Comparison of ENCODE assay signal across 10 mouse cellular contexts in the genomic region with DNA sequence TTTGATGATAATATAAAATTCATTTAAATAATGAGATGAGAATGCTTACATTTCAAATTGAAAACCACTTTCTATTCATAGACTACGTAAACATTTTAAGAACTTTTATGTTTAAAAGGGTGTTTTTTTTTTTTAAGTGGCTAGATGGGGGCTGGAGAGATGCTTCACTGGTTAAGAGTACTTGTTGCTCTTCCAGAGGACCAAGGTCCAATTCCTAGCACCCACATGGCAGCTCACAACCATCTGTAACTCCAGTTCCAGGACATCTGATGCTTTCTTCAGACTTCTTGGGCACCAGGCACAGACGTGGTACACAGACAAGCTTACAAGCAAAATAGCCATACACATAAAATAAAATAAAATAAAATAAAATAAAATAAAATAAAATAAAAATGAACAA.
DNase-seq lines count a peak whose midpoint lies in the region; ATAC-seq and TF ChIP-seq lines count a peak whose summit lies in the region.
"Had no signal": no experiment of that assay in that cellular context is flagged by ENCODE, and none has a peak within 500 bp of the region (broad histone marks: within the 10 kb centered on the region; RNA-seq: fewer than 3 reads in every experiment).

No protein-coding gene starts in this region.

- H3K36me3 ChIP-seq in midbrain, embryonic 11.5 days (ENCODE audit: control insufficient read depth, insufficient read depth, low read length) = 0 out of 2 replicates have a peak, but pooled peaks cover 2% of the 10 kb centered on the region
- peaks cover 18% of the 10 kb centered on the region for H3K36me3 ChIP-seq in midbrain, embryonic 10.5 days
- peaks cover 10% of the 10 kb centered on the region; the same call in 1 of the 2 replicates for H3K36me3 ChIP-seq in forebrain, embryonic 15.5 days
- H3K36me3 ChIP-seq in midbrain, embryonic 12.5 days = peaks cover 11% of the 10 kb centered on the region
- H3K36me3 ChIP-seq: liver, embryonic 13.5 days had no signal

- no peaks in the 10 kb centered on the region for H3K27me3 ChIP-seq in midbrain, embryonic 11.5 days (ENCODE audit: control insufficient read depth, insufficient read depth, low read length)
- H3K27me3 ChIP-seq in midbrain, embryonic 10.5 days (ENCODE audit: low read depth, poor library complexity, severe bottlenecking) = peaks cover 42% of the 10 kb centered on the region
- no peaks in the 10 kb centered on the region for H3K27me3 ChIP-seq in forebrain, embryonic 15.5 days
- no peaks in the 10 kb centered on the region for H3K27me3 ChIP-seq in midbrain, embryonic 12.5 days

- no peak for TF ChIP-seq POLR2A in olfactory bulb, adult 2 months (IDR thresholded peaks at IDR 0.05; ENCODE audit: insufficient read depth, low read depth, low read length)

- DNase-seq in midbrain, embryonic 11.5 days (ENCODE audit: low spot score, missing footprints) = peak; percentile 89
- DNase-seq in midbrain, embryonic 10.5 days (ENCODE audit: low spot score) = no peak
- no peak for DNase-seq in left cerebral cortex, adult 11 months (ENCODE audit: low spot score)
- DNase-seq in ovary, postnatal 14 days (ENCODE audit: low spot score) = no peak
- DNase-seq: liver, embryonic 13.5 days; right cerebral cortex, postnatal 25 days had no signal

- ATAC-seq in midbrain, embryonic 11.5 days (ENCODE audit: low FRiP score) = no peak
- ATAC-seq in forebrain, embryonic 15.5 days (replicated peaks) = no peak
- ATAC-seq in midbrain, embryonic 12.5 days (ENCODE audit: low FRiP score, low read depth) = no peak

- H3K4me1 ChIP-seq in midbrain, embryonic 11.5 days (ENCODE audit: control insufficient read depth, insufficient read depth, low read length) = peaks cover 16% of the 10 kb centered on the region
- H3K4me1 ChIP-seq in midbrain, embryonic 10.5 days = peaks cover 66% of the 10 kb centered on the region
- peaks cover 50% of the 10 kb centered on the region for H3K4me1 ChIP-seq in forebrain, embryonic 15.5 days
- peaks cover 31% of the 10 kb centered on the region for H3K4me1 ChIP-seq in midbrain, embryonic 12.5 days
- peaks cover 6% of the 10 kb centered on the region; the same call in 1 of the 2 replicates for H3K4me1 ChIP-seq in olfactory bulb, adult 2 months (ENCODE audit: control insufficient read depth, insufficient read depth, low read length)
- H3K4me1 ChIP-seq: liver, embryonic 13.5 days had no signal

- H3K4me3 ChIP-seq in midbrain, embryonic 11.5 days (ENCODE audit: low read depth, low read length) = no peak overlapping the region
- H3K4me3 ChIP-seq in midbrain, embryonic 10.5 days = no peak overlapping the region
- no peak overlapping the region for H3K4me3 ChIP-seq in forebrain, embryonic 15.5 days
- H3K4me3 ChIP-seq in midbrain, embryonic 12.5 days = no peak overlapping the region
- H3K4me3 ChIP-seq in olfactory bulb, adult 2 months (ENCODE audit: insufficient read depth, low read depth, low read length) = no peak overlapping the region
- H3K4me3 ChIP-seq: erythroblast, embryonic 14.5 days; liver, embryonic 13.5 days had no signal

- TF ChIP-seq CTCF in olfactory bulb, adult 2 months (IDR thresholded peaks at IDR 0.05; ENCODE audit: insufficient read depth, low read depth, low read length) = no peak

- H3K9ac ChIP-seq in midbrain, embryonic 11.5 days (ENCODE audit: low read length) = no peak overlapping the region
- H3K9ac ChIP-seq in forebrain, embryonic 15.5 days (replicated peaks) = no peak overlapping the region
- H3K9ac ChIP-seq in midbrain, embryonic 12.5 days (replicated peaks) = no peak overlapping the region
- H3K9ac ChIP-seq: liver, embryonic 13.5 days had no signal

- H3K9me3 ChIP-seq in midbrain, embryonic 11.5 days (ENCODE audit: control insufficient read depth, low read length) = no peaks in the 10 kb centered on the region
- no peaks in the 10 kb centered on the region for H3K9me3 ChIP-seq in midbrain, embryonic 10.5 days (replicated peaks)
- H3K9me3 ChIP-seq in forebrain, embryonic 15.5 days = no peaks in the 10 kb centered on the region
- no peaks in the 10 kb centered on the region for H3K9me3 ChIP-seq in midbrain, embryonic 12.5 days
- H3K9me3 ChIP-seq: liver, embryonic 13.5 days had no signal

- 76% methylated on average over 2 of the region's 2 CpGs for WGBS in midbrain, embryonic 11.5 days
- WGBS in midbrain, embryonic 10.5 days = 76% methylated on average over 2 of the region's 2 CpGs
- 45% methylated on average over 2 of the region's 2 CpGs for WGBS in forebrain, embryonic 15.5 days
- 80% methylated on average over 2 of the region's 2 CpGs for WGBS in midbrain, embryonic 12.5 days
- 29% methylated on average over 2 of the region's 2 CpGs for WGBS in olfactory bulb, adult 2 months

- no peak overlapping the region for H3K4me2 ChIP-seq in midbrain, embryonic 11.5 days
- peak overlapping the region; percentile 31 for H3K4me2 ChIP-seq in forebrain, embryonic 15.5 days (replicated peaks)
- no peak overlapping the region for H3K4me2 ChIP-seq in midbrain, embryonic 12.5 days (replicated peaks)
- H3K4me2 ChIP-seq: liver, embryonic 13.5 days had no signal

- no peak overlapping the region for H3K27ac ChIP-seq in midbrain, embryonic 11.5 days (ENCODE audit: low read depth, low read length)
- H3K27ac ChIP-seq in midbrain, embryonic 10.5 days (replicated peaks) = no peak overlapping the region
- H3K27ac ChIP-seq in forebrain, embryonic 15.5 days (replicated peaks) = peak overlapping the region; percentile 99
- peak overlapping the region; percentile 96; the same call in 1 of the 2 replicates for H3K27ac ChIP-seq in midbrain, embryonic 12.5 days (replicated peaks)
- H3K27ac ChIP-seq in olfactory bulb, adult 2 months (ENCODE audit: insufficient read depth, low read depth, low read length) = peak overlapping the region; percentile 51; the same call in 1 of the 2 replicates
- H3K27ac ChIP-seq: liver, embryonic 13.5 days had no signal

Comparison
In these comparisons a context has a peak if more than half of its experiments do, and no peak if none do; other contexts are left out.
1. H3K27ac ChIP-seq: peak in forebrain, embryonic 15.5 days (single experiment), midbrain, embryonic 12.5 days (single experiment) and olfactory bulb, adult 2 months (single experiment); none in midbrain, embryonic 11.5 days (single experiment) and midbrain, embryonic 10.5 days (single experiment).